Mouse (Mus musculus) megakaryocyte, embryonic 14.5 days (primary cell): Measurements from ENCODE around the gene Ano2. TPM values are rescaled to one million over a fixed set of nuclear protein-coding genes. Genes with fewer than 3 reads are reported as not detected.

ENCODE experiments used
- H3K27me3 ChIP-seq: replicated peaks from 2 replicates; pipeline ENCODE3; 2012; ENCODE audit warnings: inconsistent platforms
- H3K36me3 ChIP-seq: replicated peaks from 2 replicates; pipeline ENCODE3; 2012; ENCODE audit warnings: low read length, inconsistent platforms, mixed read lengths
- H3K4me1 ChIP-seq: 2 replicates; pipeline ENCODE4 v1.6.1; 2012; ENCODE audit warnings: inconsistent platforms
- H3K4me3 ChIP-seq: replicated peaks from 2 replicates; pipeline ENCODE3; 2012; ENCODE audit warnings: moderate library complexity, mild to moderate bottlenecking, inconsistent platforms
- H3K9me3 ChIP-seq: 2 replicates; pipeline ENCODE4 v1.6.1; 2012; ENCODE audit warnings: inconsistent platforms
- FLI1 ChIP-seq: IDR thresholded peaks from 2 replicates; pipeline ENCODE4 v1.6.1; 2012; ENCODE audit warnings: low read length, inconsistent platforms, mixed read lengths
- GATA1 ChIP-seq: IDR thresholded peaks from 3 replicates; pipeline ENCODE4 v1.6.1; 2012; ENCODE audit warnings: mixed read lengths, low read length, inconsistent platforms, borderline replicate concordance
- polyA plus RNA-seq: library from polyadenylated mRNA; stranded (reverse); fragments of >175 nt; gene quantifications from 2 replicates; pipeline ENCODE4 v1.2.3, GENCODE M21; 2012; ENCODE audit warnings: low replicate concordance; ENCODE audit not compliant: insufficient read depth

The Ano2 gene
- polyA plus RNA-seq, result 3.5 and 4.8 TPM in 2 replicates

DNA sequence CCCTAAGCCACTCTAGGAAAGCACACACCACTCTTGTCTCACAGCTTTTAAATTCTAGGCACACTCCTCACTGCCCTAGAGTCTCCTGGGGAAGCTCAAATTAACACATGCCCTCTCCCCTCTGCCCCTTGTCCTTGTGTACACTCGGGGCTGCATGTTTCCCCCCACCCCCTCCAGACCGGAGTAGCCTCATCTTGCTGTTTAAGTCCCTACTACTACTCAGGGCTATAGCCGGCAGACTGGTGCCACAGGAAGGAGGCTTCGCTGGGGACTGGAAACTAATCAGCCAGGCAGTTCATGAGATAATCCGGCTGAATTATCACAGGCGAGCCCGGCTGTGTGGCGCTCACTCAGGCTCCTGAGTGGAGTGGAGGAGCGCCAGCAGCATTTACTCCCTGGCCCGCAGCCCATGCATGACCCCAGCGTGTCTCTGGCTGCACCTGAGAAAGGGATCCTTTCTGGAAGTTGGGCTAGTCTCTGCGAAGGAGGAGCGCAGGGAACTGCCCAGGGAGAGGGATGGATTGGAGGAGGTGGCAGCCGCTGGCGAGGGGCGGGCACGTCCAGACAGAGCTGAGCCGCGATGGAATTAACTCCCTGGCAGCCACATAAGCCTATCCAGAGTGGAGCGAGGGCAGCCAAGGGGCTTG is at the start of gene Ano2:
Ano2 (plus strand) TSS at position 363 of the 647 bp plus-strand sequence.
- Histone ChIP-seq H3K36me3 (peaks cover 96% of the 10 kb centered on the region), H3K27me3 (no peaks in the 10 kb centered on the region), H3K4me1 (peaks cover 60% of the 10 kb centered on the region), H3K4me3 (no peak within 1 kb of the TSS), H3K9me3 (peaks cover 2% of the 10 kb centered on the region; the same call in 1 of the 2 replicates)
- TF ChIP-seq GATA1, result no peak
- TF ChIP-seq FLI1, result no peak

DNA sequence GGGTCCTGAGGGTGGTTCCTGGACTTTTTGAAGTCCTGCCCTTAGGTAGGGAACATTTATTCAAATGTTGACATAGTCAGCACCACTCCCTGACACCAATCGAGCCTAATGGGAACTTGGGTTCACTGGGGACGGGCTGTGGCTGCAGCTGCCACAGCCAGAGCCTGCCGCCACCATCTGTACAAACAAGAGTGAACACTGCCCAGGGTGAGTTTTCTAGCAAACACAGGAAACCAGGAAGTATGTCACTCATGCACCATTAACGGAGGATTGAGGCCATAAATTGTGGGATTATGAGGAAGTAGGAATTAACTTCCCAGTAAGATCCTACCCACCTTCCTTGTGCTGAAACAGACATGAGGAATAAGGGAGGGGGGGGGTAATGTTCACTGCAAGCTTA is 49.7 kb upstream of the Ano2 start:
- TF ChIP-seq FLI1, result no peak
- no peak for TF ChIP-seq GATA1
- H3K4me3 ChIP-seq, result no peak overlapping the region
- H3K27me3 ChIP-seq, result no peaks in the 10 kb centered on the region
- peaks cover 96% of the 10 kb centered on the region for H3K36me3 ChIP-seq
- H3K9me3 ChIP-seq, result no peaks in the 10 kb centered on the region
- H3K4me1 ChIP-seq, result peaks cover 36% of the 10 kb centered on the region

DNA sequence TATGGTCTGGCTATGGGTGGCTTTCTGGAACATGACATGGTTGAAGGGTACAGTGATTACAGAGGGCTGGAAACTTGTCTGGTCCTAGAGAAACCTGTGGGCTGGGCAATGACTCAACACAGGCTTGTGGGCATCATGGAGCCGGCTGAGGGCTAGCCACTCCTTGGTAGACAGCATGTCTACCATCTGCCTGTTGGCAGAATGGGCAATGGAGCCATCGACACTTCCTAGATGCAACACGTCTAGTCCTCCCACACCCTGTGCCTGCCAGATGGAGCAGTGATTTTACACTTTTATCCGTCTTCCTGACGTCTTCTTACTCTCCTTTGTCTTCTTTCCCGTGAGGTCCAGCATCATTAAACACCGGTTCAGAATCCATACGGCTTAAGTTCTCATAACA is 49.1 kb upstream of the Ano2 start:
- Histone ChIP-seq H3K9me3 (no peaks in the 10 kb centered on the region), H3K27me3 (no peaks in the 10 kb centered on the region), H3K4me3 (peak overlapping the region; percentile 42), H3K36me3 (peaks cover 96% of the 10 kb centered on the region), H3K4me1 (peaks cover 36% of the 10 kb centered on the region)
- no peak for TF ChIP-seq GATA1
- no peak for TF ChIP-seq FLI1

DNA sequence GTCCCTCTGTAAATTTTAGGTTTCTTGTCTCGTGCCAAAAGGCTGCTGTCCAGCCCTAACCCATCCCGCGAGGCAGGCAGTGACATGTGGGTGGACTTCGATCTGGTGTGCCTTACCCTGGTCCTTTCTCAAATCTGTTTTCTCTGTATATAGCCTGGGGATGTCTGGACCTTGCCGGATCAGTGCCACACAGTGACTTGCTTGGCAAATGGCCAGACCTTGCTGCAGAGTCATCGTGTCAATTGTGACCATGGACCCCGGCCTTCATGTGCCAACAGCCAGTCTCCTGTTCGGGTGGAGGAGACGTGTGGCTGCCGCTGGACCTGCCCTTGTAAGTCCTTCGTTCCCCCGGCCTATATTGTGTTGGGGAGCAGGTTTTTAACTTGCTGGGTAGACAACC is 41.3 kb upstream of the Ano2 start:
- peaks cover 100% of the 10 kb centered on the region for H3K36me3 ChIP-seq
- TF ChIP-seq GATA1, result no peak
- no peak for TF ChIP-seq FLI1
- H3K4me1 ChIP-seq, result peaks cover 5% of the 10 kb centered on the region
- no peaks in the 10 kb centered on the region for H3K9me3 ChIP-seq
- H3K27me3 ChIP-seq, result no peaks in the 10 kb centered on the region
- H3K4me3 ChIP-seq, result no peak overlapping the region

DNA sequence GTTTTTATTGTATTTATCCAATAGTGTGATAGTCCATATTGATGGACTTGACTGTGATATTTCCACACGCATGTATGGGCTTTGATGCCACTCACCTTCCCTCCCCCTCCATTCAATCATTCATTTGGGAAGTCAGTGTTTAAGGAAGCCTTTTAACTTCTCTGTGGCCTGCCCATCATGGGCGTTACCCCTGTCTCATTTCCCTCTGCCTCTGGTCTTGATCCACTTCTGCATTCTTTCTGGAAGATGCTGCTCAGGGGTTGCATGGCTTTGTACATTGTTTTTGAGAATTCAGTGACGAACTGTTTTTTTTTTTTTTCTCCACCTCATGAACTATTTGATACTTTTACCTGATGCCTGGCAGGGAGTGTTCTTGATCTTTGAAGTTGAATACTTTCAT is 38.9 kb upstream of the Ano2 start:
- Histone ChIP-seq H3K9me3 (no peaks in the 10 kb centered on the region), H3K4me1 (peaks cover 11% of the 10 kb centered on the region), H3K4me3 (no peak overlapping the region), H3K36me3 (peaks cover 100% of the 10 kb centered on the region), H3K27me3 (no peaks in the 10 kb centered on the region)
- TF ChIP-seq GATA1 (no peak), FLI1 (no peak)

DNA sequence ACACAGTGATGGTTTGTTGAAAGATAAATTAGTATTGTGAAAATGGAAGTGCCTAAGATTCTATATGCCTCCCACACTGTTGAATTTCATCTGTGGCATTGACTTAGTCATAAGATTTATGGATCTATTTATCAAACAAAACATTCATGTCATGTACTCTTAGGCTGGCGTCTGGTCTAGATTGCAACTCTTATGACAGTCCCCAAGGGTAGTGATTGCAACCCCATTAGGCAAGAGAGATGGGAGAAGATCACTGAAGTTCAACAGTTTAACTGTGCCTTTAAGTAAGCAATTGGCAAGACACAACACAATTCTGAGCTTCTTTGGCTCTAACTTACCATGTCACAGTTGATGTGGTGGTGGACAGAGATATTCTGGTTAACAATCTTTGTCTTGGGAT is 36.8 kb upstream of the Ano2 start:
- Histone ChIP-seq H3K36me3 (peaks cover 100% of the 10 kb centered on the region), H3K27me3 (no peaks in the 10 kb centered on the region), H3K9me3 (no peaks in the 10 kb centered on the region), H3K4me3 (no peak overlapping the region), H3K4me1 (peaks cover 15% of the 10 kb centered on the region; the same call in 1 of the 2 replicates)
- TF ChIP-seq FLI1, result no peak
- TF ChIP-seq GATA1, result no peak

DNA sequence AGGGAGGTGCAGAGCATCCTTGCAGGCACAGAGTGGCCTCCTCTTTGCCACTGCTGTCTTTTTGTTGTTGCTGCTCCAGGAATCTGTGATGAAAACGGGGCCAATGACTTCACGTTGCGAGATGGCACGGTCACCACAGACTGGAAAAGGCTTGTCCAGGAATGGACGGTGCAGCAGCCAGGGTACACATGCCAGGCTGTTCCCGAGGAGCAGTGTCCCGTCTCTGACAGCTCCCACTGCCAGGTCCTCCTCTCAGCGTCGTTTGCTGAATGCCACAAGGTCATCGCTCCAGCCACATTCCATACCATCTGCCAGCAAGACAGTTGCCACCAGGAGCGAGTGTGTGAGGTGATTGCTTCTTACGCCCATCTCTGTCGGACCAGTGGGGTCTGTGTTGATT is 33.3 kb upstream of the Ano2 start:
- TF ChIP-seq GATA1, result no peak
- TF ChIP-seq FLI1, result no peak
- H3K4me3 ChIP-seq, result peak overlapping the region; percentile 19
- H3K9me3 ChIP-seq, result no peaks in the 10 kb centered on the region
- peaks cover 22% of the 10 kb centered on the region for H3K4me1 ChIP-seq
- H3K36me3 ChIP-seq, result peaks cover 100% of the 10 kb centered on the region
- H3K27me3 ChIP-seq, result no peaks in the 10 kb centered on the region

DNA sequence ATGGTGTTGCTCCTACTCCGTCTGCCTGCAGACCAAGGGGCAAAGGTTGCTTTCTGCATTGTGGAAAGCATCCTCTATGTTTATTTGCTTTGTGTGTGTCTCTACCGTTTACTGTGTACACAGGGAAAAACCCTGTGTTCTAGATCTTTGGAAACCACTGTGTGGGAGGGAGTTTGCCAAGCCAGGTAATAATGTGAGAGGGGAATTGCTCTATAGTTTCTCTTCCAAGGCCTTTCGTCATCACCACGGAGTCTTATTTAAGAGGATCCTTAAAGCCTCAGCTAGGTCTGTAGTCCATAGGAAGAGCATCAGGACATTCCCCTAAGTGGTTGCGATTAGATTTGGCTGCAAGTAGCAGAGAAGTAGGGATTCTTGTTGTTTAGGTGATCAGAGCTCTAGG is 32.3 kb upstream of the Ano2 start:
- H3K4me3 ChIP-seq, result no peak overlapping the region
- TF ChIP-seq FLI1, result no peak
- no peak for TF ChIP-seq GATA1
- H3K27me3 ChIP-seq, result no peaks in the 10 kb centered on the region
- H3K36me3 ChIP-seq, result peaks cover 98% of the 10 kb centered on the region
- H3K4me1 ChIP-seq, result peaks cover 25% of the 10 kb centered on the region
- no peaks in the 10 kb centered on the region for H3K9me3 ChIP-seq

DNA sequence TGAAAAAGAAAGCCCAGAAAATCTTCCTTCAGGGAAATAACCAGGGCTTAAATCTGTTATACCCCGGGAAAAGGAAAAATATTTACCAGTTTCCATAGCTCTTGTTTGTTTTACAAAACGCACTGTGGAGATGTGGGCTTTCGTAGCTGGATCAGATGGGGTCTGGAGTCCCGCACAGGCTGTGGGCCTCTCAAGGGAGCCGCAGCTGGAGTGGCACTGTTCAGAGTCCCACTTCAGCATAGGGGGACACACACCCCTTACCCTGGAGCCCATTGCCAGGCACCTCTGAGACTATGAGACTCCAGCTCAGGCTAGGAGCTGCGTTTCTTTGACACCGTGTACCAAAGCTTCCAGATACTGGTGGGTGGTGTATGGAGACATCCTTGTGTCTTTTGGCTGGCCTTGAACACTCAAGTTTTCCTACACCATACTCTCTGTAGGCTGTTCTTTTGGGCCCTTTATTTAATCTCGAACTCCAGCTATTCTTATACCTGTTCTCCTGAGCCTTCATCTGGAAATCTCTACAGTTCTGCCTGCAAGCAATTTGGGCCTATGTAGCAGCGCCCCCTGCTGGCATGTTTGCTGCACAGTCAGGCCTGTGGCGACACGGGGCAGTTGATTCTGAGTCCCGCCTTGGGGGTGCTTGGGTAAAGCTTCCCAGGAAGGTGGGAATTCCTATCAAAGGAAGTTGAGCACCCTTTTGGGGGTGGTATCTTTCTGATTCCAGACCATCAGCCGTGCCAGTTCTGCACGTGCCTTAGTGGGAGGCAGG is 28.9 kb upstream of the Ano2 start:
- Histone ChIP-seq H3K4me3 (no peak overlapping the region), H3K9me3 (no peaks in the 10 kb centered on the region), H3K4me1 (peaks cover 31% of the 10 kb centered on the region), H3K36me3 (peaks cover 98% of the 10 kb centered on the region), H3K27me3 (no peaks in the 10 kb centered on the region)
- no peak for TF ChIP-seq GATA1
- TF ChIP-seq FLI1, result no peak

DNA sequence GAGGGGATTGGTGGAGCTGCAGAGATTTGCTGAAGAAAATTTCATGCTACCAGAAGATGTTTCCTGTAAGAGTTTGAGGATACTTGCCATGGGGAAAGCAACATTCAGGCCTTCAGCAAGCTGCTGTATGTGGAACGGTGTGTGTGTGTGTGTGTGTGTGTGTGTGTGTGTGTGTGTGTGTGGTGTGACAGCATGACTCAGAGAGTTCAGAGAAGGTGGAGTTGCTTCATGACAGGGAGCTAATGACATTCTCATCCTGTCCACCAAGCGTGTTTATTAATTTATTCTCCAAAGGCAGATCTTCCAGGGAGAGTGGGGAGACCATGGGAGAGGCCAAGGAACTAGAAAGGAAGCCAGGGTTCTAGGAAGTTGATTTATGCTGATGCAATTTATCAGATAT is 26.3 kb upstream of the Ano2 start:
- H3K4me3 ChIP-seq, result no peak overlapping the region
- TF ChIP-seq FLI1, result no peak
- no peak for TF ChIP-seq GATA1

More for the DNA sequence above, 26.3 kb upstream of the Ano2 start:
- H3K27me3 ChIP-seq, result no peaks in the 10 kb centered on the region
- peaks cover 33% of the 10 kb centered on the region for H3K4me1 ChIP-seq
- H3K36me3 ChIP-seq, result peaks cover 91% of the 10 kb centered on the region
- no peaks in the 10 kb centered on the region for H3K9me3 ChIP-seq
